Mouse (Mus musculus): ENCODE measurements around the gene Crp. TPM values are rescaled to one million over a fixed set of nuclear protein-coding genes. Genes with fewer than 3 reads are reported as not detected.

Gene Crp
- polyA plus RNA-seq (2011; ENCODE audit: insufficient read depth, insufficient read length, low read depth, missing spikeins) = not detected in 2 replicates

DNA sequence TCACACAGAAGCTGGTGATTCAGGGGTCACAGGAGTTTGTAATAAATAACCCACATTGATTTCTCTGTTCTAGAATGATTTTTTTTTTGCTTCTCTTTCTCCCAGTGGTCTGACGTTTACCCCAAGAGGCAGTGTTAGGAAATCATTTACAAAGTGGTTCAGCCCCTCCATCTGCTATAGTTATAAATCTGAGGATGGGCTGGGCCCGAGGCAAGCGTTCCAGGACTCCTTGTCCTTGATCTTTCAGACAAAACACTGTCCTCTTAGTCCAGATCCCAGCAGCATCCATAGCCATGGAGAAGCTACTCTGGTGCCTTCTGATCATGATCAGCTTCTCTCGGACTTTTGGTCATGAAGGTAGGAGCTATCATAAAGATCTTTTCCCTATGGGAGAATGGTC is at the start of gene Crp:
Gene Crp (plus strand): TSS at position 212 of the 400 bp plus-strand sequence.
- H3K36me3 ChIP-seq (ENCODE audit: control insufficient read depth, insufficient read depth, low read length, poor library complexity, severe bottlenecking) = no peaks in the 10 kb centered on the region

GRCm38 (mm10) chr1:172649396-172649795 is 48.5 kb upstream of the Crp start:
- TF ChIP-seq CTCF (IDR thresholded peaks at IDR 0.05; ENCODE audit: low read depth, low read length) (no peak), EP300 (IDR thresholded peaks at IDR 0.05; ENCODE audit: insufficient read depth, low read depth, low read length) (no peak), POLR2A (IDR thresholded peaks at IDR 0.05; ENCODE audit: insufficient read depth, low read length) (no peak)
- no peaks in the 10 kb centered on the region for H3K9me3 ChIP-seq (replicated peaks; ENCODE audit: control insufficient read depth, insufficient read depth, low read length, poor library complexity, severe bottlenecking)
- H3K4me3 ChIP-seq (ENCODE audit: low read depth, low read length) = no peak overlapping the region
- H3K4me1 ChIP-seq (ENCODE audit: control insufficient read depth, insufficient read depth, low read length) = no peaks in the 10 kb centered on the region
- no peak overlapping the region for H3K9ac ChIP-seq (ENCODE audit: low read depth, poor library complexity, severe bottlenecking)
- H3K36me3 ChIP-seq (ENCODE audit: control insufficient read depth, insufficient read depth, low read length, poor library complexity, severe bottlenecking) = no peaks in the 10 kb centered on the region
- no peaks in the 10 kb centered on the region; the same call in 1 of the 2 replicates for H3K27me3 ChIP-seq (ENCODE audit: control insufficient read depth, insufficient read depth, low read length, poor library complexity, severe bottlenecking)
- no peak overlapping the region for H3K27ac ChIP-seq (ENCODE audit: insufficient read depth, low read length)

More for the DNA sequence above, at the start of gene Crp:
- no peaks in the 10 kb centered on the region for H3K4me1 ChIP-seq (ENCODE audit: control insufficient read depth, insufficient read depth, low read length)
- H3K27me3 ChIP-seq (ENCODE audit: control insufficient read depth, insufficient read depth, low read length, poor library complexity, severe bottlenecking) = no peaks in the 10 kb centered on the region
- H3K4me3 ChIP-seq (ENCODE audit: low read depth, low read length) = no peak within 1 kb of the TSS
- H3K27ac ChIP-seq (ENCODE audit: insufficient read depth, low read length) = no peak within 1 kb of the TSS
- H3K9ac ChIP-seq (ENCODE audit: low read depth, poor library complexity, severe bottlenecking) = no peak within 1 kb of the TSS
- H3K9me3 ChIP-seq (replicated peaks; ENCODE audit: control insufficient read depth, insufficient read depth, low read length, poor library complexity, severe bottlenecking) = no peaks in the 10 kb centered on the region
- no peak for TF ChIP-seq POLR2A (IDR thresholded peaks at IDR 0.05; ENCODE audit: insufficient read depth, low read length)
- no peak for TF ChIP-seq CTCF (IDR thresholded peaks at IDR 0.05; ENCODE audit: low read depth, low read length)
- TF ChIP-seq EP300 (IDR thresholded peaks at IDR 0.05; ENCODE audit: insufficient read depth, low read depth, low read length) = no peak

DNA sequence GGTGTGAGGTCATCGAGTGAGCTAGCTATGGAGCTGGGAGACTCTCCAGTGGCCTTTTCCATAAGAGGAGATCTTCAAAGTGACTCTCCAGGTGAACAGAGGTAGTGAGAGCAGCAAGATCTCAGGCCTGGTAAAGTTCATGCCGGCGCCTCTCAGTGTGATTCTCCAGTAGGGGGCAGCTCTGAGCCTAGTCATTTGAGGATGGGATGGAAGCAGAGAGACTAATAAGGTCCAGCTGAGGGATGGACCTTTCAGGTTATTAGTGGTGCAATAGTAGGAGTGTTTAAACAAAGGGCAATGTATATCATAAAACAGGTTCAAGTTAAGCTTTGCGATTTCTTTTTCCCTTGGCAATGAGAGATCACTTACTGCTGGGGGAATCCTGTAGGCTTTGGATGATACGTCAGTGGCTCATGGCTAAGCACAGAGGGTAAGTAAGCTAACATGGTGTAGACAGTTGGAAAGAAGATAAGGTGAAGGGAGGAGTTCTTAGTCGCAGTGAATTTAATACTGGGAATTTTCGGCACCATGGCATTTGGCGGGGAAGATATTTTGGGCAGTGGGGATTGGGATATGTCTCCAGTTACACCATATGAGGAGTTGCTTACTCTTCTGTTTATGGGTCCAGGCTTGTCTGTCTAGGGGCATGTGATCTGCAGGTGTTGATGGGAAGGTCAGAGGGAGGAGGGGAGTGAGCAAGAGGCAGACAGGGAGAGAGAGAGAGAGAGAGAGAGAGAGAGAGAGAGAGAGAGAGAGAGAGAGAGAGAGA is 47.2 kb upstream of the Crp start:
- no peak overlapping the region for H3K27ac ChIP-seq (ENCODE audit: insufficient read depth, low read length)
- no peaks in the 10 kb centered on the region; the same call in 1 of the 2 replicates for H3K27me3 ChIP-seq (ENCODE audit: control insufficient read depth, insufficient read depth, low read length, poor library complexity, severe bottlenecking)
- no peak overlapping the region for H3K9ac ChIP-seq (ENCODE audit: low read depth, poor library complexity, severe bottlenecking)
- H3K9me3 ChIP-seq (replicated peaks; ENCODE audit: control insufficient read depth, insufficient read depth, low read length, poor library complexity, severe bottlenecking) = no peaks in the 10 kb centered on the region
- H3K4me1 ChIP-seq (ENCODE audit: control insufficient read depth, insufficient read depth, low read length) = no peaks in the 10 kb centered on the region
- H3K36me3 ChIP-seq (ENCODE audit: control insufficient read depth, insufficient read depth, low read length, poor library complexity, severe bottlenecking) = no peaks in the 10 kb centered on the region
- no peak overlapping the region for H3K4me3 ChIP-seq (ENCODE audit: low read depth, low read length)
- TF ChIP-seq POLR2A (IDR thresholded peaks at IDR 0.05; ENCODE audit: insufficient read depth, low read length) = no peak
- TF ChIP-seq CTCF (IDR thresholded peaks at IDR 0.05; ENCODE audit: low read depth, low read length) = peak; percentile 49

DNA sequence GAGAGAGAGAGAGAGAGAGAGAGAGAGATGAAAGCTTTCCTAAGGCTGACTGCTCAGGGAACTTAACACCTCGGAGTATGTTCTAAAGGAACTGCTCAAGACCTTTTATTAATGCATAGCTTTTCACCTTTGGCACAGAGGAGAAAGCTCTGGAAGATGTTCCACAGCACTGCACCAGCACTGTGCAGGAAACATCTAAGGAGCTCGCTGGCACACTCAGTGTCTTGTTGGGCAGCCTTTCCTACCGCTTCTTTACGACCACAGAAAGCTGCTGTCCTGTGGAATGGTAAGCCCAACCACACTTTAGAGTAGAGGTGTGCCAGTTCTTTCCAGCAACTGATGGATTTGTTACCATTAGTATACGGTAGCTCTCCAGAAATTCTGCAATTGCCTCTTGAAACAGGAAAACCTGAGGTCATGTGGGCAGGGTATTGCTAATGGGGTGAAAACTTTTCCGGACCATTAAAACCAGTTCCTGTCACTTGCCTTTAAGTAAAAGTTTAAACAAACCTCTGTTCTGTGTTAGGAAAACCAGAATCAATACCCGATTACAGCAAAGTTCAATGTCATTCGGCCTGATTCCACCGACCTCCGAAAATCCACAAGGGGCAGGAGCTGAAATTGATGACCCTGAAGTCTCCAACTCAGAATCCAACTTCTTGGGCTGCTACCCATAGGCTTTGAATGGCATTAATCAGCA is 46.4 kb upstream of the Crp start:
- H3K4me3 ChIP-seq (ENCODE audit: low read depth, low read length) = no peak overlapping the region
- no peak for TF ChIP-seq POLR2A (IDR thresholded peaks at IDR 0.05; ENCODE audit: insufficient read depth, low read length)
- TF ChIP-seq EP300 (IDR thresholded peaks at IDR 0.05; ENCODE audit: insufficient read depth, low read depth, low read length) = no peak
- no peak for TF ChIP-seq CTCF (IDR thresholded peaks at IDR 0.05; ENCODE audit: low read depth, low read length)
- H3K27ac ChIP-seq (ENCODE audit: insufficient read depth, low read length) = no peak overlapping the region
- no peak overlapping the region for H3K9ac ChIP-seq (ENCODE audit: low read depth, poor library complexity, severe bottlenecking)
- H3K9me3 ChIP-seq (replicated peaks; ENCODE audit: control insufficient read depth, insufficient read depth, low read length, poor library complexity, severe bottlenecking) = no peaks in the 10 kb centered on the region
- H3K27me3 ChIP-seq (ENCODE audit: control insufficient read depth, insufficient read depth, low read length, poor library complexity, severe bottlenecking) = no peaks in the 10 kb centered on the region; the same call in 1 of the 2 replicates
- H3K4me1 ChIP-seq (ENCODE audit: control insufficient read depth, insufficient read depth, low read length) = no peaks in the 10 kb centered on the region
- H3K36me3 ChIP-seq (ENCODE audit: control insufficient read depth, insufficient read depth, low read length, poor library complexity, severe bottlenecking) = no peaks in the 10 kb centered on the region

DNA sequence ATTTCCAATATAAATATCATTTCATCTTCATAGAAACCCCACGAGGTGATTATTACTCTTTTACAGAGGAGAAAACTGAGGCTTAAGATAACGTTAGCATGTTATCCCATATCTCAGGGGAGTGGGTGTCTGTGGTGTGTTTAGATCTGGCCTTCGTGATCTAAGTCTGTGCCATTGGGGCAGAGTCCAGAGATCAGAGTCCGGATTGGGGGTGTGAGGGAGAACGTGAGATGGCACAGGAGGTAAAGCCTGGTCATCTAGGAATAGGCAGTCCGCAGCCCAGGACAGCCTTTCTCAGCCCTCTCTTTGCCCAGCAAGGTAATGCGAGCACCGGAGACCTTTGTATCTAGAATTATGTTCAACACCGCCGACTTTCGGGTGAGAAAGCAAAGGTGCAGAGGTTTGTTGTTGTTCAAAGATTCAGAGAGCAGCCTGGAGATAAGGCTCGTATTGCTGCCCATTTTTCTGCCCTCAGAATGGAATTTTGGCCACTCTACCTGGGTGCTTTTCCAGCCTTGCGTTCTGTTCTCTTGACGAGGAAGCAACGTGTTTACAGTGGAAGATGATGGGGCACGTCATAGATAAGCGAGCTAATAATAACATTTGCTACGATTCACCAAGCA is 45.7 kb upstream of the Crp start:
- TF ChIP-seq CTCF (IDR thresholded peaks at IDR 0.05; ENCODE audit: low read depth, low read length) (no peak), EP300 (IDR thresholded peaks at IDR 0.05; ENCODE audit: insufficient read depth, low read depth, low read length) (no peak), POLR2A (IDR thresholded peaks at IDR 0.05; ENCODE audit: insufficient read depth, low read length) (no peak)
- no peaks in the 10 kb centered on the region for H3K4me1 ChIP-seq (ENCODE audit: control insufficient read depth, insufficient read depth, low read length)

More for the DNA sequence above, 45.7 kb upstream of the Crp start:
- no peak overlapping the region for H3K4me3 ChIP-seq (ENCODE audit: low read depth, low read length)
- H3K27me3 ChIP-seq (ENCODE audit: control insufficient read depth, insufficient read depth, low read length, poor library complexity, severe bottlenecking) = no peaks in the 10 kb centered on the region; the same call in 1 of the 2 replicates
- no peak overlapping the region for H3K27ac ChIP-seq (ENCODE audit: insufficient read depth, low read length)
- H3K36me3 ChIP-seq (ENCODE audit: control insufficient read depth, insufficient read depth, low read length, poor library complexity, severe bottlenecking) = no peaks in the 10 kb centered on the region
- H3K9me3 ChIP-seq (replicated peaks; ENCODE audit: control insufficient read depth, insufficient read depth, low read length, poor library complexity, severe bottlenecking) = no peaks in the 10 kb centered on the region
- no peak overlapping the region for H3K9ac ChIP-seq (ENCODE audit: low read depth, poor library complexity, severe bottlenecking)

Measured in ES-Bruce4 (cell line).